Mouse (Mus musculus): ENCODE results near the gene Rpa1.

GRCm38 (mm10) chr11:75268492-75268891 lies 79.6 kb downstream of the Rpa1 start:
- no peak for TF ChIP-seq POLR2A (IDR thresholded peaks at IDR 0.05; ENCODE audit: insufficient read depth, low read depth, low read length)
- TF ChIP-seq CTCF (IDR thresholded peaks at IDR 0.05; ENCODE audit: insufficient read depth, low read depth, low read length), result no peak

All from olfactory bulb, adult 2 months (tissue).